Mouse (Mus musculus) intestine, embryonic 14.5 days (tissue): ENCODE data around the gene 0610010F05Rik. TPM values are rescaled to one million over a fixed set of nuclear protein-coding genes. Genes with fewer than 3 reads are reported as not detected.
"Not testable (repeated sequence)": the region's sequence is repeated elsewhere in the genome, so short reads cannot be mapped to it uniquely, and the experiment has no call there.

ENCODE experiments used
- ATAC-seq: fragments of 200-750 bp; cut with Nextera tagmentation; replicated peaks from 2 replicates; pipeline ENCODE4 v1.8.0; 2017; ENCODE audit warnings: low read depth, moderate number of reproducible peaks, moderate TSS enrichment, moderate library complexity; ENCODE audit not compliant: low FRiP score, low TSS enrichment
- DNase-seq: peaks from one replicate; pipeline ENCODE4 v3.0.0-alpha.2; 2018; ENCODE audit warnings: low spot score
- H3K27ac ChIP-seq: fragments of 300-500 bp; sonication (generic); 2 replicates; pipeline ENCODE4 v1.5.1; 2014; ENCODE audit warnings: low read depth, mild to moderate bottlenecking, control low read depth
- H3K27me3 ChIP-seq: fragments of 300-500 bp; sonication (generic); replicated peaks from 2 replicates; pipeline ENCODE4 v1.6.1; 2014; ENCODE audit warnings: low read length, control low read depth; ENCODE audit not compliant: control insufficient read depth, insufficient read depth
- H3K36me3 ChIP-seq: fragments of 300-500 bp; sonication (generic); 2 replicates; pipeline ENCODE4 v1.6.1; 2014; ENCODE audit warnings: low read length, control low read depth; ENCODE audit not compliant: control insufficient read depth, insufficient read depth
- H3K4me1 ChIP-seq: fragments of 300-500 bp; sonication (generic); replicated peaks from 2 replicates; pipeline ENCODE4 v1.6.1; 2014; ENCODE audit warnings: low read length, control low read depth, mixed read lengths; ENCODE audit not compliant: control insufficient read depth, insufficient read depth
- H3K4me2 ChIP-seq: fragments of 300-500 bp; sonication (generic); 2 replicates; pipeline ENCODE4 v1.6.1; 2014; ENCODE audit warnings: low read length
- H3K4me3 ChIP-seq: fragments of 300-500 bp; sonication (generic); 2 replicates; pipeline ENCODE4 v1.5.1; 2014; ENCODE audit warnings: low read depth, low read length, control low read depth, mixed read lengths
- H3K9ac ChIP-seq: fragments of 300-500 bp; sonication (generic); 2 replicates; pipeline ENCODE4 v1.6.1; 2014; ENCODE audit warnings: mild to moderate bottlenecking, low read length
- H3K9me3 ChIP-seq: fragments of 300-500 bp; sonication (generic); 2 replicates; pipeline ENCODE4 v1.6.1; 2016; ENCODE audit warnings: low read length, control low read depth; ENCODE audit not compliant: control insufficient read depth
- WGBS: fragments of 180-500 bp; shearing (Covaris S2); extraction: QIAGEN DNeasy Blood & Tissue Kit; methylation state at CpG from one replicate; pipeline ENCODE4 v1.1.7; 2014; 5-methylcytosine and 5-hydroxymethylcytosine counted together
- polyA plus RNA-seq: library from polyadenylated mRNA; unstranded; fragments of >200 nt; fragmentation: Nextera tagmentation; extraction: Ambion mirVana; gene quantifications from 2 replicates; pipeline ENCODE4 v1.2.1, GENCODE M21; 2014

0610010F05Rik gene
- polyA plus RNA-seq, 1 experiment from 2014 or later: 29.9 TPM

DNA sequence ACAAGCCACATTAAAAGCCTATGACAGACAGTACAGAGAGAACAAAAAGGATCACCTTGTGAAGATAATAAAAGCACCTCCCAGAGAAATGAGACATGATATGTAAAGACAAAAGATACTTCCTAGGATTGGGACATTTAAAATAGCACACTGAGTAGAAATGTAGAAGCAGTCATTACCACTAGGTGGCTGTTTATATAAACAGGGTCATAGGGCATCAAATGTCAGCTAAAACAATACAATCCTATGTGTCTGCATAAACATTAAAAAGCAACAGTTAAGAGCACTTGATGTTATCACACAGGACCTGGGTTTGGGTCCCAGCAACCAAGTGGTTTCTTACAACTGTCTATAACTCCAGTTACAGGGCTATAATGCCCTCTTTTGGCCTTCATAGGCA is 2.8 kb downstream of the 0610010F05Rik start:
- Histone ChIP-seq H3K27me3 (no peaks in the 10 kb centered on the region), H3K9me3 (no peaks in the 10 kb centered on the region), H3K4me1 (no peaks in the 10 kb centered on the region), H3K36me3 (peaks cover 8% of the 10 kb centered on the region; the same call in 1 of the 2 replicates), H3K9ac (no peak overlapping the region), H3K27ac (no peak overlapping the region), H3K4me3 (no peak overlapping the region), H3K4me2 (no peak overlapping the region)
- DNase-seq (no peak), ATAC-seq (no peak)

DNA sequence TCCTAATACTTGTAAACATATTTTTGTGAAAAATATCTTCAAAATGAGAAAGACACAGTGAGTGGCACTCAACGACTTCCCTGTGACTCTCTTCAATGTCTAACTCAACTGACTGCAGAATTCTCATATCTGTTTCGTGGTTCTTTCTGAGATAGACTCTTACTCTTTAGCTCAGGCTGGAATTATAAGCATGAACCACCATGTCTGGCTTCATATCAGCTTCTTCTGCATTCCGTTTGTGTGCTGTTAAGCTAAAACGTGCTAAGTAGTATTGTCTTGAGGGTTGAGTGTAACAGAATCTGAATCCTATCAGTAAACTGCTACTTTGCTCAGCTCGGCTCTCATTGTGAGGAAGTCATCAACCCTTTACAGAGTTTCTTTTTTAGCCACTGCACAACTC is 14.4 kb downstream of the 0610010F05Rik start:
- no peak for ATAC-seq
- H3K27ac ChIP-seq: no peak overlapping the region
- H3K9me3 ChIP-seq: no peaks in the 10 kb centered on the region
- no peak overlapping the region for H3K4me3 ChIP-seq
- no peaks in the 10 kb centered on the region for H3K4me1 ChIP-seq
- no peak overlapping the region for H3K9ac ChIP-seq
- H3K27me3 ChIP-seq: no peaks in the 10 kb centered on the region
- no peak overlapping the region for H3K4me2 ChIP-seq
- H3K36me3 ChIP-seq: peaks cover 26% of the 10 kb centered on the region
- 84% methylated on average over 5 of the region's 5 CpGs for WGBS
- DNase-seq: no peak

DNA sequence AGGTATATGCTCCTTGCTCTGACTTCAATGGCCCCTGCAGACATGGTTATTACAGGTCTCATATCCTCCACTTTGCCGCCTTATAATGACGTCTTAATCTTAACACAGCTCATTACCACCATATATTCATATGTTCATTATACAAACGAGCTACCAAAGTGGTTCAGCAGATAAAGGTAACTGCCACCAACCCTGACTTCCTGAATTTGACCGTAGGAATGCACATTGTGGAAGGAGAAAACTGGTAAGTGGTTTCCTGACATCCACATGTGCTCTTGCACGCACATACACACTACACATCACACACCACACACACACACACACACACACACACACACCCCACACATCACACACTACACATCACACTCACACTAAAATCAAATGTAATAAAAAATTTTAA is 18.9 kb downstream of the 0610010F05Rik start:
- H3K4me1 ChIP-seq: no peaks in the 10 kb centered on the region
- H3K27ac ChIP-seq: no peak overlapping the region
- ATAC-seq (no peak), DNase-seq (no peak)
- H3K36me3 ChIP-seq: peaks cover 27% of the 10 kb centered on the region; the same call in 1 of the 2 replicates
- no peak overlapping the region for H3K4me2 ChIP-seq
- no peaks in the 10 kb centered on the region for H3K9me3 ChIP-seq
- 85% methylated on average over 5 of the region's 5 CpGs for WGBS
- H3K27me3 ChIP-seq: no peaks in the 10 kb centered on the region
- no peak overlapping the region for H3K4me3 ChIP-seq
- no peak overlapping the region for H3K9ac ChIP-seq

DNA sequence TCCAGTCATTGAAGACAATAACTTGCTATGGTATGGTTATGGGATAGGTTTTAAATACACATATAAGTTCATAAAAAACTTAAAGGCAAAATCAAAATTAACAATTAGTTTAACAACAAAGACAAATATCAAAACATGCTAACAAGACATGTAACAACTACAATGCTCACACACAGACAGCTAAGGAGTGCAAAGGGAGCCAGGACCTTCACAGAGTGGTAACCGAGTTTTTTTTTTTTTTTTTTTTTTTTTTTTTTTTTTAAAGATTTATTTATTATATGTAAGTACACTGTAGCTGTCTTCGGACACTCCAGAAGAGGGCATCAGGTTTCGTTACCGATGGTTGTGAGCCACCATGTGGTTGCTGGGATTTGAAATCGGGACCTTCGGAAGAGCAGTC is 26.1 kb downstream of the 0610010F05Rik start:
- not testable (repeated sequence) for H3K9me3 ChIP-seq, ATAC-seq, H3K27me3 ChIP-seq, H3K4me3 ChIP-seq, H3K4me2 ChIP-seq, H3K9ac ChIP-seq, H3K4me1 ChIP-seq, H3K27ac ChIP-seq, DNase-seq
- H3K36me3 ChIP-seq: peaks cover 18% of the 10 kb centered on the region; the same call in 1 of the 2 replicates
- 83% methylated on average over 6 of the region's 6 CpGs for WGBS

DNA sequence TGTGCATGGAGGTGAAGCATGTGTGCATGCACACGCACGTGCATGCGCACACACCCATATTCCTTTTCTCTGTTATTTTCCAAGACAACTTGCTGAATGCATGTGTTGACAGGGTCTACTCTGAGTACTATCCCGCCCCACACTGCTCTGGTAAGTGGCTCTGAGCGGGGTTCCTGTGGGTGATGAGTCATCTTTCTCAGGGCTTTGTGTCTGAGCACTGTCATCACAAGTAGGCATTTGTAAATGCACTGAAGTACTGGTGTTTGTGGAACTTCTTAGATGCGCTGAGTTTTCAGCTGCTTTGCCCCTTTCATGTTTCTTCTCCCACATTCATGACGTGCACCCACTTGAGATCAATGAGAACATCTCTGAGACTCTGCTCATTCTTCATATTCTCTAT is 63.3 kb downstream of the 0610010F05Rik start:
- DNase-seq: no peak
- H3K4me3 ChIP-seq: no peak overlapping the region
- peaks cover 16% of the 10 kb centered on the region for H3K36me3 ChIP-seq
- no peaks in the 10 kb centered on the region for H3K27me3 ChIP-seq
- H3K27ac ChIP-seq: no peak overlapping the region
- no peaks in the 10 kb centered on the region for H3K9me3 ChIP-seq
- no peak overlapping the region for H3K4me2 ChIP-seq
- 89% methylated on average over 7 of the region's 7 CpGs for WGBS
- no peak overlapping the region for H3K9ac ChIP-seq
- no peak for ATAC-seq
- no peaks in the 10 kb centered on the region for H3K4me1 ChIP-seq

DNA sequence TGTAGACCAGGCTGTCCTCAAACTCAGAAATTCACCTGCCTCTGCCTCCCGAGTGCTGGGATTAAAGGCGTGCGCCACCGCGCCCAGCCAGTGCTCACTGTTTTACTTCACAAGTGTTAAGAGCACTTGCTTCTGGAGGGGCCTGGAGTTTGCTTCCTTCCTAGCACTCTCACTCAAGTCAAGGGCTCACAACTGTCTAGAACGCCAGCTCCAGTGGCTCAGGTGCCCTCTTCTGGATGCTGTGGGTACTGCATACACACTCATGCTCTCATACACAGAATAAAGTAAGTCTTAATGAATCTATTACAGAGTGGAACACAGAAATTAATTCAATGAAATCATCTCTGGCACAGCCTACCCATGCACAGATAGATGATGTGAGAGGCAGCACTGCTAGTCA is 67.7 kb downstream of the 0610010F05Rik start:
- DNase-seq (peak; percentile 86), ATAC-seq (peak; percentile 62)
- H3K27ac ChIP-seq: no peak overlapping the region
- no peak overlapping the region for H3K4me2 ChIP-seq
- no peak overlapping the region for H3K9ac ChIP-seq
- 0 out of 2 replicates have a peak, but pooled peaks cover 9% of the 10 kb centered on the region for H3K36me3 ChIP-seq
- H3K27me3 ChIP-seq: no peaks in the 10 kb centered on the region
- no peaks in the 10 kb centered on the region for H3K9me3 ChIP-seq
- H3K4me3 ChIP-seq: no peak overlapping the region
- no peaks in the 10 kb centered on the region for H3K4me1 ChIP-seq
- 61% methylated on average over 6 of the region's 6 CpGs for WGBS

DNA sequence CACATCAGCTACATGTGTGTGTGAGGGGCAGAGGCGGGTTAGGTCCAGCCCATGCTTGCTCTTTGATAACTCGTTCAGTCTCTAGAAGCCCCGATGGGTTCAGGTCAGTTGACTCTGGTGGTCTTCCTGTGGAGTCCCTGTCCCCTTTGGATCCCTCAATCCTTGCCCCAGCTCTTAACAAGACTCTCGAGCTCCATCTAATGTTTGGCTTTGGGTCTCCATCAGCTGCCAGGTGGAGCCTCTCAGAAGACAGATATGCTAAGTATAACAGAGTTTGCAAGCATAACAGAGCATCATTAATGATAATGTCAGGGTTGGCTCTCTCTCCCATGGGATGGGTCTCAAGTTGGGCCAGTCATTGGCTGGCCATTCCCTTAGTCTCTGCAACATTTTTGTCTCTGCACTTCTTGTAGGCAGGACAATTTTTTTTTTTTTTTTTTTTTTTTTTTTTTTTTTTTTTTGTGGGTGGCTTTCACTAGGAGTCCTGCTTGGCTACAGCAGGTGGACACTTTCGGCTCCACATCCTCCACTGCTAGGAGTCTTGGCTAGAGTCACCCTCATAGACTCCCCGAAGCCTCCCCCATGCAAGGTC is 76.3 kb downstream of the 0610010F05Rik start:
- H3K4me3 ChIP-seq: no peak overlapping the region

DNA sequence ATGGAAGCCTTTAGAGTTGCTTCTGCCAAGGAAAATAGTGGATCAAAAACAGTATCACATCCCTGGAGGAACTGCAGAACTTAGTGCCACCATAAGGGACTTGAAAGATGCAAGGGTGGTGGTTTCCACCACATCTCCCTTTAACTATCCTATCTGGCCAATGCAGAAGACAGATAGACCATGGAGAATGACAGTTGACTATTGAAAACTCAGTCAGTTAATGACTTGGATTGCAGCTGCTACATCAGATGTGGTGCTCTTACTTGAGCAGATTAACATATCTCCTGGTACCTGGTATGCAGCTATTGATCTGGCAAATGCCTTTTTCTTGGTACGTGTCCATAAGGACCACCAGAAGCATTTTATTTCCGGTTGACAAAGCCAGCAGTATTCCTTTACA is 96.0 kb downstream of the 0610010F05Rik start:
- no peak for DNase-seq
- ATAC-seq: no peak
- Histone ChIP-seq H3K27ac (no peak overlapping the region), H3K27me3 (no peaks in the 10 kb centered on the region), H3K4me1 (no peaks in the 10 kb centered on the region), H3K4me2 (no peak overlapping the region), H3K9me3 (no peaks in the 10 kb centered on the region), H3K9ac (no peak overlapping the region), H3K4me3 (no peak overlapping the region), H3K36me3 (no peaks in the 10 kb centered on the region)
- WGBS: 87% methylated on average over 2 of the region's 2 CpGs

More for the DNA sequence above, 76.3 kb downstream of the 0610010F05Rik start:
- no peaks in the 10 kb centered on the region for H3K4me1 ChIP-seq
- ATAC-seq (no peak), DNase-seq (no peak)
- H3K27ac ChIP-seq: no peak overlapping the region
- no peaks in the 10 kb centered on the region for H3K9me3 ChIP-seq
- H3K4me2 ChIP-seq: no peak overlapping the region
- no peak overlapping the region for H3K9ac ChIP-seq
- H3K27me3 ChIP-seq: no peaks in the 10 kb centered on the region
- no peaks in the 10 kb centered on the region for H3K36me3 ChIP-seq
- WGBS: 59% methylated on average over 6 of the region's 6 CpGs

DNA sequence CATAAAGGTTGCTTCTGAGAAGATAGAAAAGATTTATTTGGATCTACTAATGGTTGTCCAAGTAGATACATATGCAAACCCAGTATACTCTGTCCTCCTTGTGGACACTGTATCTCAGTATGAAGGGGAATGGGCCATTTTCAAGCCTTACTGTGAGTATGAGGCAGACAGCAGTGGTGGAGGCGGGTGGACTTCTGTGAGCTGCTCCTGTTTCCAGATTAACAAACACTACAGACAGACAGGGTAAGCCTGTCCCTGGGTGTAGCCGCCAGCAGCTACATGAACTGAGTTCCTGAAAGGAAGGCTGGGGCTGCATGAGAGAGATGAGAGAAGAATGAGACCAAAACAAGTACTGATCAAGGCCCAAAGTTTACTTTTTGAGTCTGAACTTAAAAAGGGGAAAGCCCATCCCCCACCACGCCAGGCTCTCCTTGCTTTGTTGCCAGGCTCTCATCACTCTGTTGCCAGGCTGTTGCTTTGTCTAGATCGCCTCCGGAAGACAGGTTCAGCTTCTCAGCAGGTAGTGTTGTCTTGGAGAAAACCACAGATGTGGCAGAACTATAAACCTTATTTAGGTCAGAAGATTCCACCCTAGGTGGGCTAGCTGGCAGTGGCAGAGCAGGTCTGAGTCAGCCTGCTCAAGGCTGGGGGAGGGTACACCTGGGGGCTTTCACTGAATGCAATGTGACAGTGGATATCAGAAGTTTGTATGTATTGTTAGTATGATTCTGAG is 112.8 kb downstream of the 0610010F05Rik start, which contains the start of gene 1700093K21Rik:
TSS of gene 1700093K21Rik (minus strand) at position 683 of the 733 bp plus-strand sequence.
- Histone ChIP-seq H3K9ac (no peak within 1 kb of the TSS), H3K27ac (no peak within 1 kb of the TSS), H3K27me3 (no peaks in the 10 kb centered on the region), H3K4me3 (no peak within 1 kb of the TSS), H3K36me3 (no peaks in the 10 kb centered on the region), H3K4me2 (no peak within 1 kb of the TSS), H3K4me1 (no peaks in the 10 kb centered on the region), H3K9me3 (no peaks in the 10 kb centered on the region)
- no peak for DNase-seq
- no peak for ATAC-seq
- 45% methylated on average over 5 of the region's 5 CpGs for WGBS
